Mouse (Mus musculus) liver, embryonic 11.5 days (tissue): Measurements from ENCODE around the gene Gm3252. TPM values are rescaled to one million over a fixed set of nuclear protein-coding genes. Genes with fewer than 3 reads are reported as not detected.
"Not testable (repeated sequence)": the region's sequence is repeated elsewhere in the genome, so short reads cannot be mapped to it uniquely, and the experiment has no call there.

ENCODE experiments used
- ATAC-seq: fragments of 200-750 bp; cut with Nextera tagmentation; replicated peaks from 2 replicates; pipeline ENCODE4 v1.8.0; 2017; ENCODE audit warnings: moderate number of reproducible peaks, mild to moderate bottlenecking, moderate TSS enrichment, moderate library complexity; ENCODE audit not compliant: low FRiP score
- DNase-seq: peaks from one replicate; pipeline ENCODE4 v3.0.0-alpha.2; 2017; ENCODE audit warnings: low spot score
- H3K27ac ChIP-seq: fragments of 300-500 bp; sonication (generic); 2 replicates; pipeline ENCODE4 v1.5.1; 2014; ENCODE audit warnings: mild to moderate bottlenecking, low read depth, low read length, control low read depth
- H3K27me3 ChIP-seq: fragments of 300-500 bp; sonication (generic); replicated peaks from 2 replicates; pipeline ENCODE4 v1.6.1; 2014; ENCODE audit warnings: low read length, mixed read lengths; ENCODE audit not compliant: control insufficient read depth, insufficient read depth
- H3K36me3 ChIP-seq: fragments of 300-500 bp; sonication (generic); 2 replicates; pipeline ENCODE4 v1.6.1; 2014; ENCODE audit warnings: mild to moderate bottlenecking, low read length, moderate library complexity, mixed read lengths; ENCODE audit not compliant: control insufficient read depth, insufficient read depth
- H3K4me1 ChIP-seq: fragments of 300-500 bp; sonication (generic); replicated peaks from 2 replicates; pipeline ENCODE4 v1.6.1; 2014; ENCODE audit warnings: low read length, mixed read lengths; ENCODE audit not compliant: control insufficient read depth, insufficient read depth
- H3K4me2 ChIP-seq: fragments of 300-500 bp; sonication (generic); 2 replicates; pipeline ENCODE4 v1.6.1; 2014; ENCODE audit warnings: mild to moderate bottlenecking, control low read depth, moderate library complexity
- H3K4me3 ChIP-seq: fragments of 300-500 bp; sonication (generic); 2 replicates; pipeline ENCODE4 v1.5.1; 2014; ENCODE audit warnings: low read depth, low read length, control low read depth
- H3K9ac ChIP-seq: fragments of 300-500 bp; sonication (generic); 2 replicates; pipeline ENCODE4 v1.6.1; 2014; ENCODE audit warnings: low read depth, low read length, control low read depth
- H3K9me3 ChIP-seq: fragments of 300-500 bp; sonication (generic); 2 replicates; pipeline ENCODE4 v1.6.1; 2016; ENCODE audit warnings: low read length, inconsistent platforms, mixed read lengths; ENCODE audit not compliant: control insufficient read depth
- WGBS: fragments of 180-500 bp; shearing (Covaris S2); extraction: QIAGEN DNeasy Blood & Tissue Kit; methylation state at CpG from one replicate; pipeline ENCODE4 v1.1.7; 2014; 5-methylcytosine and 5-hydroxymethylcytosine counted together
- polyA plus RNA-seq: library from polyadenylated mRNA; unstranded; fragments of >200 nt; fragmentation: Nextera tagmentation; extraction: Ambion mirVana; gene quantifications from 2 replicates; pipeline ENCODE4 v1.2.1, GENCODE M21; 2014

Gene Gm3252
- polyA plus RNA-seq, result not detected in 2 replicates

DNA sequence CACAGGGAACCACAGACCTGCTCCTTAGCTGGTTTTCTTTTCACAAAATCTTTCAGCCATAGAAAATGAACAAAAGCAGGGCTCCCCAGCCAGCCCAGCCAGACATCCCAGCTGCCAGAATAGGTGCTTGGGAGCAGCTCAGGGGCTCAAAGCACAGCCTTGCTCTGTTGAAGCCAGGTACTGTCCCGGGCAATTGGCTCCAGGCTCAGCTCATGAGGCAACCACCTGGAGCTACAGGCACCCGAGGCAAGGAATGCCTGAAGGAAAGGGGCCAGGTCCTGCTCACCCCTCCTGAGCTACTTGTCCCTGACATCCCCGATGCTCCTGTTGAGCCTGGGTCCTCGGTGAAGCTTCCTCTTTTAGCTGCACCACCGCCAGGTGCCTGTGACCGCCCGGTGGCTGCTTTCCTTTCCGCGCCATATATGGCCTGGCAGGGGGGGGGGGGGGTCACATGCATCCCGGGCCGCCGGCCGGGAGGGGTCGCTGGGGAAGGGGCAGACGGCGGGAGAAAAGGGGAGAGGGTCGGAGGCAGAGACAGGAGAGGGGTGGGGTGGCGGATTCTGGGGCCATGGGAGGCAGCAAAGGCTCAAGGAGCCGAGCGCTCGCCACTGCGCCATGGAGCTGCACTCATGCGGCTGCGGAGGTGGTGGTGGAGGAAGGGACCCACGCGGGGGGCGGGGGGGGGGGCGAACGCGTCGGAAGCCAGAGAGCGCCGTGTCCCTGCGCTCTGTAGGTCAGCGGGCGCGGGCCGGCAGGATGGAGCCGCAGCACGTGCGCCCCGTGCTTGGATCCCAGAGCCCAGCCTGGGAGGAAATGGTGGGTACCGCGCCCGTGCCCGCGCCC lies at the start of gene Gm3252:
Gm3252 (plus strand) TSS at position 738 of the 843 bp plus-strand sequence.
- not testable (repeated sequence) for H3K9me3 ChIP-seq, H3K4me3 ChIP-seq, H3K36me3 ChIP-seq, DNase-seq, ATAC-seq, H3K4me2 ChIP-seq, H3K4me1 ChIP-seq, H3K27me3 ChIP-seq, H3K27ac ChIP-seq, H3K9ac ChIP-seq
- 10% methylated on average over 2 of the region's 47 CpGs for WGBS

- ATAC-seq, H3K4me2 ChIP-seq, H3K27me3 ChIP-seq, DNase-seq, H3K4me3 ChIP-seq, H3K4me1 ChIP-seq, H3K9ac ChIP-seq, H3K36me3 ChIP-seq, H3K9me3 ChIP-seq, H3K27ac ChIP-seq: not testable (repeated sequence)
- 52% methylated on average over 1 of the region's 2 CpGs for WGBS
These were observed 17.6 kb upstream of the Gm3252 start, which contains the start of gene Gm7876 for GRCm38 (mm10) chr14:4708938-4709337. Gene Gm7876 (plus strand): TSS chr14:4709238.

DNA sequence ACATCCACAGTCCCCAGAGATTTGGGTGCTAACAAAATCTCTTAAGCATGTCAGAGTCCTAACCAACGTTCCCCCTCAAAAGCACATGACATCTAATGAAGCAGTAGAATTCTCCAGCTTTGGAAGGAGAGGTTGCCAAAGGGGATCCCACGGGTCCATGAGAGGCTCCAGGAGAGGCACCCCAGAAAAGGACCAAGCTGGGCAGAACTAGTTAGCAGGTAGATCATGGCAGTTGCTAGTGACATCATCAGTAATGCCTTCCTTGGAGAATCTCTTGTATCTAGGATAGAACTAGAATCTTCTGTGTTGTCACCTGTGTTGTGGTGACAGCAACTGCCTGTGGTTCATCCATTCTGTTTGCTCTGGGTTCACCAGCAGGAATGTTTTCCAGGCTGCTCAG lies 49.5 kb downstream of the Gm3252 start, which contains the start of gene Gm9602:
Gm9602 (plus strand) TSS at position 301 of the 400 bp plus-strand sequence.
- not testable (repeated sequence) for H3K9ac ChIP-seq, H3K4me1 ChIP-seq, H3K9me3 ChIP-seq, H3K27me3 ChIP-seq, H3K36me3 ChIP-seq, H3K4me3 ChIP-seq, H3K4me2 ChIP-seq, DNase-seq, ATAC-seq, H3K27ac ChIP-seq
- no CpG with 5 or more reads among the region's 2 CpGs for WGBS

Other genes with a start within 250 kb of the Gm3252 start
- gene Gm3182, start 245.0 kb upstream of the Gm3252 start, polyA plus RNA-seq, result not detected in 2 replicates
- gene Gm3047, start 171.4 kb upstream of the Gm3252 start, polyA plus RNA-seq, result not detected in 2 replicates
- gene Gm8159, start 94.4 kb upstream of the Gm3252 start, polyA plus RNA-seq, result not detected in 2 replicates
- not detected in 2 replicates for gene Gm3239, start 62.6 kb upstream of the Gm3252 start, polyA plus RNA-seq
- not detected in 2 replicates for gene Gm7876, start 17.5 kb upstream of the Gm3252 start, polyA plus RNA-seq
- gene Gm9602, start 49.6 kb downstream of the Gm3252 start, polyA plus RNA-seq, result not detected in 2 replicates
- gene Gm3269, start 111.3 kb downstream of the Gm3252 start, polyA plus RNA-seq, result not detected in 2 replicates
- 0.23 TPM in 1 of 2 replicates, not detected in the other for gene Gm3264, start 128.8 kb downstream of the Gm3252 start, polyA plus RNA-seq
- not detected in 2 replicates for gene Gm3278, start 165.6 kb downstream of the Gm3252 start, polyA plus RNA-seq